In genomic region chr2:119298330-119298729, GRCm38 (mm10) we compare ENCODE assay signal across 8 mouse cellular contexts. TPM values are rescaled to one million over a fixed set of nuclear protein-coding genes. Genes with fewer than 3 reads are reported as not detected.
DNase-seq lines count a peak whose midpoint lies in the region; ATAC-seq lines count a peak whose summit lies in the region.

No protein-coding gene starts in this region.

- no peak for ATAC-seq in midbrain, embryonic 13.5 days
- no peak for ATAC-seq in liver, embryonic 13.5 days (ENCODE audit: low read depth)
- ATAC-seq in activated CD4-positive, CD25-positive, alpha-beta regulatory T cell, adult 4 months, result no peak

- peak; percentile 49 for DNase-seq in midbrain, embryonic 10.5 days (ENCODE audit: low spot score)
- DNase-seq in R1 (ENCODE audit: low read depth, low spot score), result peak; percentile 70
- peak; percentile 84 to 86 for DNase-seq in cerebellum, postnatal 10 days
- DNase-seq in heart, postnatal 14 days, result peak; percentile 74 to 80
- peak; percentile 49 for DNase-seq in liver, embryonic 13.5 days
- DNase-seq in skeletal muscle tissue, adult 2 months (ENCODE audit: low read depth, low spot score), result peak; percentile 42

- 49% methylated on average over 5 of the region's 5 CpGs for WGBS in midbrain, embryonic 10.5 days
- WGBS in midbrain, embryonic 13.5 days, result 47% methylated on average over 5 of the region's 5 CpGs
- 33% methylated on average over 5 of the region's 5 CpGs for WGBS in liver, embryonic 13.5 days (ENCODE audit: insufficient replicate concordance)

- H3K4me3 ChIP-seq in midbrain, embryonic 10.5 days, result no peak overlapping the region
- H3K4me3 ChIP-seq in midbrain, embryonic 13.5 days (replicated peaks), result no peak overlapping the region
- H3K4me3 ChIP-seq in liver, embryonic 13.5 days (replicated peaks), result no peak overlapping the region

- no peak overlapping the region for H3K9ac ChIP-seq in midbrain, embryonic 13.5 days (replicated peaks)
- no peak overlapping the region; the same call in 1 of the 2 replicates for H3K9ac ChIP-seq in liver, embryonic 13.5 days

- no peak overlapping the region for H3K27ac ChIP-seq in midbrain, embryonic 10.5 days (replicated peaks)
- H3K27ac ChIP-seq in midbrain, embryonic 13.5 days, result no peak overlapping the region
- H3K27ac ChIP-seq in liver, embryonic 13.5 days, result no peak overlapping the region

- no peaks in the 10 kb centered on the region for H3K9me3 ChIP-seq in midbrain, embryonic 10.5 days (replicated peaks)
- no peaks in the 10 kb centered on the region for H3K9me3 ChIP-seq in midbrain, embryonic 13.5 days
- no peaks in the 10 kb centered on the region for H3K9me3 ChIP-seq in liver, embryonic 13.5 days (replicated peaks)

- intact Hi-C loops in heart, postnatal 14 days (cut with DNase I), result loop anchor here (1.0 kb wide), 2 partner anchors 115 to 139 kb away; no protein-coding TSS in a partner anchor

- no peak overlapping the region for H3K4me2 ChIP-seq in midbrain, embryonic 13.5 days (replicated peaks)
- H3K4me2 ChIP-seq in liver, embryonic 13.5 days, result no peak overlapping the region

- H3K4me1 ChIP-seq in midbrain, embryonic 10.5 days, result peaks cover 37% of the 10 kb centered on the region
- H3K4me1 ChIP-seq in midbrain, embryonic 13.5 days (replicated peaks), result peaks cover 27% of the 10 kb centered on the region
- peaks cover 49% of the 10 kb centered on the region for H3K4me1 ChIP-seq in liver, embryonic 13.5 days (replicated peaks)

- H3K27me3 ChIP-seq in midbrain, embryonic 10.5 days (ENCODE audit: low read depth, poor library complexity, severe bottlenecking), result no peaks in the 10 kb centered on the region
- no peaks in the 10 kb centered on the region for H3K27me3 ChIP-seq in midbrain, embryonic 13.5 days
- H3K27me3 ChIP-seq in liver, embryonic 13.5 days, result no peaks in the 10 kb centered on the region

- peaks cover 60% of the 10 kb centered on the region for H3K36me3 ChIP-seq in midbrain, embryonic 10.5 days
- peaks cover 62% of the 10 kb centered on the region for H3K36me3 ChIP-seq in midbrain, embryonic 13.5 days
- H3K36me3 ChIP-seq in liver, embryonic 13.5 days, result peaks cover 52% of the 10 kb centered on the region

RNA-seq across cellular contexts. Expression of gene Vps18, which starts 9.8 kb away (rescaled TPM):
- polyA plus RNA-seq in midbrain, embryonic 10.5 days (2016; fragmentation: Nextera tagmentation; extraction: Ambion mirVana), result 23.1 and 27.5 TPM in 2 replicates
- polyA plus RNA-seq in midbrain, embryonic 13.5 days (2015; fragmentation: Nextera tagmentation; extraction: Ambion mirVana), result 26.0 and 26.3 TPM in 2 replicates
- total RNA-seq in heart, postnatal 14 days (2021), result 10 to 100 TPM; 12.8 to 13.3 TPM
- polyA plus RNA-seq in liver, embryonic 13.5 days (2015; fragmentation: Nextera tagmentation; extraction: Ambion mirVana), result 6.5 and 6.6 TPM in 2 replicates
- 1 to 10 TPM; 4.7 to 7.1 TPM for polyA plus RNA-seq in activated CD4-positive, CD25-positive, alpha-beta regulatory T cell, adult 4 months (2017; shearing (Covaris generic))

RNA-seq across cellular contexts. Expression of gene Dll4, which starts 27.3 kb away (rescaled TPM):
- 5.7 TPM in 2 replicates for polyA plus RNA-seq in midbrain, embryonic 10.5 days (2016; fragmentation: Nextera tagmentation; extraction: Ambion mirVana)
- polyA plus RNA-seq in midbrain, embryonic 13.5 days (2015; fragmentation: Nextera tagmentation; extraction: Ambion mirVana), result 5.4 and 5.9 TPM in 2 replicates
- 10 to 100 TPM; 19.5 to 22.3 TPM for total RNA-seq in heart, postnatal 14 days (2021)
- 1.7 and 1.9 TPM in 2 replicates for polyA plus RNA-seq in liver, embryonic 13.5 days (2015; fragmentation: Nextera tagmentation; extraction: Ambion mirVana)
- polyA plus RNA-seq in activated CD4-positive, CD25-positive, alpha-beta regulatory T cell, adult 4 months (2017; shearing (Covaris generic)), result not detected

RNA-seq across cellular contexts. Expression of gene Rhov, which starts 27.3 kb away (rescaled TPM):
- polyA plus RNA-seq in midbrain, embryonic 10.5 days (2016; fragmentation: Nextera tagmentation; extraction: Ambion mirVana), result 0.83 and 1.9 TPM in 2 replicates
- polyA plus RNA-seq in midbrain, embryonic 13.5 days (2015; fragmentation: Nextera tagmentation; extraction: Ambion mirVana), result 15.1 and 15.5 TPM in 2 replicates
- not detected for total RNA-seq in heart, postnatal 14 days (2021)
- 0.08 and 0.16 TPM in 2 replicates for polyA plus RNA-seq in liver, embryonic 13.5 days (2015; fragmentation: Nextera tagmentation; extraction: Ambion mirVana)
- polyA plus RNA-seq in activated CD4-positive, CD25-positive, alpha-beta regulatory T cell, adult 4 months (2017; shearing (Covaris generic)), result not detected

RNA-seq across cellular contexts. Expression of gene Chac1, which starts 52.7 kb away (rescaled TPM):
- polyA plus RNA-seq in midbrain, embryonic 10.5 days (2016; fragmentation: Nextera tagmentation; extraction: Ambion mirVana), result 0.78 and 0.95 TPM in 2 replicates
- polyA plus RNA-seq in midbrain, embryonic 13.5 days (2015; fragmentation: Nextera tagmentation; extraction: Ambion mirVana), result 4.0 and 4.3 TPM in 2 replicates
- total RNA-seq in heart, postnatal 14 days (2021), result 10 to 100 TPM; 12.8 to 13.0 TPM
- 1.0 and 2.0 TPM in 2 replicates for polyA plus RNA-seq in liver, embryonic 13.5 days (2015; fragmentation: Nextera tagmentation; extraction: Ambion mirVana)
- not detected for polyA plus RNA-seq in activated CD4-positive, CD25-positive, alpha-beta regulatory T cell, adult 4 months (2017; shearing (Covaris generic))
